Mouse (Mus musculus): ENCODE data around the gene B4gat1. TPM values are rescaled to one million over a fixed set of nuclear protein-coding genes. Genes with fewer than 3 reads are reported as not detected.

Gene B4gat1
- polyA plus RNA-seq (2012; ENCODE audit: insufficient read depth, insufficient read length, missing spikeins), result 23.3 and 30.4 TPM in 2 replicates

DNA sequence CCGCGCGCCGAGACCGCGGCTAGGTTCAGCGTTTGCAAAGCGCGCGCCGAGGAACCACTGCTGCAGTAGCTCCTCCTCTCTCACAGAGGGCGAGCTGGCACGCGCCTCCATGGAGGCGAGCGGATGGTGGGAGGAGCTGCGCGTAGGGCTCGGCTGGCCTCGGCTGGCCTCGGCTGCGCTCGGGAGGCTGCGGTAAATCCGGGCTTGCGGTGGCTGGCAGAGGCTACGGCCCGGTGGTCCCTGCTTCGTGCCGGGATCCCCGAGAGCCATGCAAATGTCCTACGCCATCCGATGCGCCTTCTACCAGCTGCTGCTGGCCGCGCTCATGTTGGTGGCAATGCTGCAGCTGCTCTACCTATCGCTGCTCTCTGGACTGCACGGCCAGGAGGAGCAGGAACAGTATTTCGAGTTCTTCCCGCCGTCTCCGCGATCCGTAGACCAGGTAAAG, at the start of gene B4gat1, which contains the start of gene AC124502.3:
Gene B4gat1, plus strand, starts transcription at position 118 of the 448 bp plus-strand sequence.
Gene AC124502.3, plus strand, starts transcription at position 183 of the 448 bp plus-strand sequence.
- Histone ChIP-seq H3K4me1 (ENCODE audit: control insufficient read depth, insufficient read depth, low read length) (peaks cover 16% of the 10 kb centered on the region), H3K4me3 (ENCODE audit: insufficient read depth, low read length) (peak within 1 kb of the TSS; percentile 91), H3K27ac (ENCODE audit: insufficient read depth, low read depth, low read length) (peak within 1 kb of the TSS; percentile 12; the same call in 1 of the 2 replicates)
- TF ChIP-seq POLR2A (IDR thresholded peaks at IDR 0.05; ENCODE audit: borderline replicate concordance, low read depth, low read length) (no peak), CTCF (IDR thresholded peaks at IDR 0.05; ENCODE audit: low read depth, low read length) (no peak)

GRCm38 (mm10) chr19:4989013-4989412, 49.6 kb upstream of the B4gat1 start:
- peaks cover 12% of the 10 kb centered on the region for H3K4me1 ChIP-seq (ENCODE audit: control insufficient read depth, insufficient read depth, low read length)
- H3K27ac ChIP-seq (ENCODE audit: insufficient read depth, low read depth, low read length), result no peak overlapping the region
- no peak for TF ChIP-seq POLR2A (IDR thresholded peaks at IDR 0.05; ENCODE audit: borderline replicate concordance, low read depth, low read length)
- no peak for TF ChIP-seq CTCF (IDR thresholded peaks at IDR 0.05; ENCODE audit: low read depth, low read length)
- H3K4me3 ChIP-seq (ENCODE audit: insufficient read depth, low read length), result no peak overlapping the region

GRCm38 (mm10) chr19:4989434-4990255, 49.0 kb upstream of the B4gat1 start:
- H3K4me1 ChIP-seq (ENCODE audit: control insufficient read depth, insufficient read depth, low read length), result peaks cover 19% of the 10 kb centered on the region
- TF ChIP-seq POLR2A (IDR thresholded peaks at IDR 0.05; ENCODE audit: borderline replicate concordance, low read depth, low read length) (no peak), CTCF (IDR thresholded peaks at IDR 0.05; ENCODE audit: low read depth, low read length) (no peak)
- H3K27ac ChIP-seq (ENCODE audit: insufficient read depth, low read depth, low read length), result no peak overlapping the region
- no peak overlapping the region for H3K4me3 ChIP-seq (ENCODE audit: insufficient read depth, low read length)

GRCm38 (mm10) chr19:4990256-4990625, 48.4 kb upstream of the B4gat1 start, which contains the start of gene Npas4:
Gene Npas4, minus strand, starts transcription at chr19:4990316.
- H3K4me3 ChIP-seq (ENCODE audit: insufficient read depth, low read length), result no peak within 1 kb of the TSS
- peaks cover 23% of the 10 kb centered on the region for H3K4me1 ChIP-seq (ENCODE audit: control insufficient read depth, insufficient read depth, low read length)
- no peak for TF ChIP-seq POLR2A (IDR thresholded peaks at IDR 0.05; ENCODE audit: borderline replicate concordance, low read depth, low read length)
- TF ChIP-seq CTCF (IDR thresholded peaks at IDR 0.05; ENCODE audit: low read depth, low read length), result no peak
- no peak within 1 kb of the TSS for H3K27ac ChIP-seq (ENCODE audit: insufficient read depth, low read depth, low read length)

- H3K27ac ChIP-seq (ENCODE audit: insufficient read depth, low read depth, low read length), result no peak overlapping the region
- peaks cover 23% of the 10 kb centered on the region for H3K4me1 ChIP-seq (ENCODE audit: control insufficient read depth, insufficient read depth, low read length)
- TF ChIP-seq CTCF (IDR thresholded peaks at IDR 0.05; ENCODE audit: low read depth, low read length) (no peak), POLR2A (IDR thresholded peaks at IDR 0.05; ENCODE audit: borderline replicate concordance, low read depth, low read length) (no peak)
- H3K4me3 ChIP-seq (ENCODE audit: insufficient read depth, low read length), result no peak overlapping the region
These were observed 47.9 kb upstream of the B4gat1 start for GRCm38 (mm10) chr19:4990716-4991115.

DNA sequence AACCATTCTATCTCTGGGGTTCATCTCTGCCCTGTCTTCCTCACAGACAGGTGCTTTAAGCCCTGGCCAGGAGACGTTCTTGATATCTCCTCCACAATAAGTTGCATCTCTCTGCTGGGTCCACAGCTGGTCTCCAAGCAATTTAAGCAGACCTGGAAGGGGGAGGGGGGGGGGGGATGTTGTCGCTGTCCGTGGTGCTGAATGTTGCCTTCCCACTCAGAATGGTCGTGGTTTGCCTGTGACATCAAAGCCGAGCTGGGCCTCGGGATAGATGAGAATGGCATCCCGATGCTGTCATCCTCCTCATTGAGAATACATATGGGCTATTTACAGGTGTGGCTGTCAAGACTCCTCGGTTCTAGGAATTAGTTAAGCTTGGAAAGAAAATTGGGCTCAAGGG, 46.3 kb upstream of the B4gat1 start:
- no peak overlapping the region for H3K27ac ChIP-seq (ENCODE audit: insufficient read depth, low read depth, low read length)
- TF ChIP-seq CTCF (IDR thresholded peaks at IDR 0.05; ENCODE audit: low read depth, low read length) (no peak), POLR2A (IDR thresholded peaks at IDR 0.05; ENCODE audit: borderline replicate concordance, low read depth, low read length) (no peak)
- H3K4me3 ChIP-seq (ENCODE audit: insufficient read depth, low read length), result no peak overlapping the region
- H3K4me1 ChIP-seq (ENCODE audit: control insufficient read depth, insufficient read depth, low read length), result peaks cover 23% of the 10 kb centered on the region

GRCm38 (mm10) chr19:4992904-4993303, 45.7 kb upstream of the B4gat1 start:
- Histone ChIP-seq H3K4me3 (ENCODE audit: insufficient read depth, low read length) (peak overlapping the region; percentile 34), H3K4me1 (ENCODE audit: control insufficient read depth, insufficient read depth, low read length) (peaks cover 23% of the 10 kb centered on the region), H3K27ac (ENCODE audit: insufficient read depth, low read depth, low read length) (0 out of 2 replicates have a peak overlapping the region, but pooled peaks have one; percentile 20)
- TF ChIP-seq POLR2A (IDR thresholded peaks at IDR 0.05; ENCODE audit: borderline replicate concordance, low read depth, low read length), result no peak
- no peak for TF ChIP-seq CTCF (IDR thresholded peaks at IDR 0.05; ENCODE audit: low read depth, low read length)

DNA sequence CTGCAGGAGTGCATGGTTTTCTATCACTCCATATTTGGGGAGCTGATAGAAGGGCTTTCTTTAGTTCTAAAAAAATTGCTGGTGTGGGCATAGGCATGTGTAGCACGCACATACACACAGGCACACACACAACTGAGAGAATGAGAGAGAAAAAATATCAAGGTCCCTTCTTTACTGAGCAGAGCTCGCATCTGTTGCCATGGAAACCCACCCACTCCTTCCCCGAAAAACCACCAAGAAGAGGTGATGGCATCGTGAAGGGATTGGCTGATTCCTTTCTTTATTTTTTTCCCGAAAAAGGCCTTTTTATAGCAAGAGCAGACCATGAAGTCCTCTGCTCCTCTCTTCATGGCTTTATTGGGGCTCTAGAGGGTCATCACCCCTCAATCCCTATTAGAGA, 44.6 kb upstream of the B4gat1 start:
- Histone ChIP-seq H3K4me3 (ENCODE audit: insufficient read depth, low read length) (no peak overlapping the region), H3K4me1 (ENCODE audit: control insufficient read depth, insufficient read depth, low read length) (peaks cover 32% of the 10 kb centered on the region), H3K27ac (ENCODE audit: insufficient read depth, low read depth, low read length) (no peak overlapping the region)
- TF ChIP-seq POLR2A (IDR thresholded peaks at IDR 0.05; ENCODE audit: borderline replicate concordance, low read depth, low read length), result no peak
- TF ChIP-seq CTCF (IDR thresholded peaks at IDR 0.05; ENCODE audit: low read depth, low read length), result no peak

DNA sequence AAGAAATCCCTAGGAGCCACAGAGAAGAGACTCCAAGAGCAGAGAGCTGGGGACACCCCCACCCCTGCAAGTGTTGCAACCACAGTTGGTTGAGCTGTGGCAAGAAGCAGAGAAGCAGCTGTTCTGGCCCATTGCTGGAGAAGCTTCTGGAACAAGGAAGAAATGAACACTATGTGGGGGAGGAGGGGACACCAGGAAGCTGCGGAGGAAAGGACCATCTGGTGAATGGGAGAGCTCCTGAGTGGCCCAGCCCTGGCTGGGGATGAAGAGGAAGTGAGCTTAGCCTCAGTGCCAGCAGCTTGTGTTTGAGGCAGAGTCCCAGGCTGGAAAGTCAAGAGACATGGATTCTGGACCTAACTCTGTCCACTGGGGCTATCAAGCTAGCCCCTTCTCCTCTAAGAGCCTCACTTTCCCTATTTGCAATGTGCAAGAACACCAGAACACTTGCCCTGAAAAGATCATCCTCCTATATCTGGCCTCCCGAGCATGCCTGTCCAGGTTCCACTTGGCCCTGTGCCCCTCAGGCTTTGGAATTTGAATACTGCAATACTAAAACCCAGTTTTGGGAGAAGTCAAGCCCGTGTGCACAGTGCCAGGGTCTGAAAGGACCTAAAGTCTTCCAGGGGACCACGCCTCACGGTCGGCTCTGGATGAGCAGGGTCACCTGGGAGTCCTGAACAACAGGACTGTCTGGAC, 39.0 kb upstream of the B4gat1 start:
- Histone ChIP-seq H3K4me1 (ENCODE audit: control insufficient read depth, insufficient read depth, low read length) (peaks cover 34% of the 10 kb centered on the region), H3K4me3 (ENCODE audit: insufficient read depth, low read length) (no peak overlapping the region), H3K27ac (ENCODE audit: insufficient read depth, low read depth, low read length) (peak overlapping the region; percentile 30)
- TF ChIP-seq CTCF (IDR thresholded peaks at IDR 0.05; ENCODE audit: low read depth, low read length) (no peak), POLR2A (IDR thresholded peaks at IDR 0.05; ENCODE audit: borderline replicate concordance, low read depth, low read length) (no peak)

Measured in bone marrow macrophage, adult 2 months (primary cell).